Mouse (Mus musculus): ENCODE data around the gene Map2k7.

DNA sequence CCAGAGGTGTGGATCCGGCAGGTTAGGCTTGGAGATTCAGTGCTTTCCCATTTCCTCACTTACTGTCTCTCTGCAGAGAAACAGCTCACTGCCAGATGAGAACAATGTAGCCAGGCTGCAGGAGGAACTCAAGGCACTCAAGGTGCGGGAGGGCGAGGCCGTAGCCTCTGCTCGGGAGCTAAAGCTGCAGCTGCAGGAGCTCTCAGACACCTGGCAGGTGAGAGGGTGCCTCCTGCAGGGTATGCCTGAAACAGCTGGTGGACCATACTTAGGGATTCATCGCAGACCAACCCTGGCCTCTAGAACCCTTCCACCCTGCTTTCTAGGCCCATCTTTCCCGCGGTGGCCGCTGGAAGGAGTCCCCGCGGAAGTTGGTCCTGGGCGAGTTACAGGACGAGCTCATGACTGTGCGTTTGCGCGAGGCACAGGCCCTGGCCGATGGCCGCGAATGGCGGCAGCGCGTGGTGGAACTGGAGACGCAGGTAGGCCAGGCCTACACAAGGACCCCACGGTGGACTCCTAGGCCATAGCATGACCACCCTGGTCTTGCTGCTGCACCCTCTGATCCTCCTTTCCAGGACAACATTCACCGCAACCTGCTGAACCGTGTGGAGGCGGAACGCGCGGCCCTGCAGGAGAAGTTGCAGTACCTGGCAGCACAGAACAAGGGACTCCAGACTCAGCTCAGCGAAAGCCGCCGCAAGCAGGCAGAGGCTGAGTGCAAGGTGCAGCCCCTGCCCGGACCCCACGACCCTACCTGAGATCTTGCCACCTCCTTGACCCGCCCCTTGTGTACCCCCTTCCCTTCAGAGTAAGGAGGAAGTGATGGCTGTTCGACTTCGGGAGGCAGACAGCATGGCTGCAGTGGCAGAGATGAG, 33.1 kb upstream of the Map2k7 start:
- TF ChIP-seq MYOG (IDR thresholded peaks at IDR 0.05; ENCODE audit: control insufficient read depth, extremely low read depth, insufficient read length) (no peak), CTCF (IDR thresholded peaks at IDR 0.05; ENCODE audit: control insufficient read depth, insufficient read depth, insufficient read length) (no peak), MAX (IDR thresholded peaks at IDR 0.05) (no peak), MYOD1 (IDR thresholded peaks at IDR 0.05; ENCODE audit: control insufficient read depth, insufficient read length, low read depth) (no peak), USF1 (IDR thresholded peaks at IDR 0.05; ENCODE audit: low read depth) (no peak), CEBPB (IDR thresholded peaks at IDR 0.05; ENCODE audit: low read depth) (no peak), FOSL1 (IDR thresholded peaks at IDR 0.05; ENCODE audit: insufficient read depth, low read length, poor library complexity, severe bottlenecking) (no peak)
